ENCODE assay signal across 7 mouse cellular contexts in the genomic region with DNA sequence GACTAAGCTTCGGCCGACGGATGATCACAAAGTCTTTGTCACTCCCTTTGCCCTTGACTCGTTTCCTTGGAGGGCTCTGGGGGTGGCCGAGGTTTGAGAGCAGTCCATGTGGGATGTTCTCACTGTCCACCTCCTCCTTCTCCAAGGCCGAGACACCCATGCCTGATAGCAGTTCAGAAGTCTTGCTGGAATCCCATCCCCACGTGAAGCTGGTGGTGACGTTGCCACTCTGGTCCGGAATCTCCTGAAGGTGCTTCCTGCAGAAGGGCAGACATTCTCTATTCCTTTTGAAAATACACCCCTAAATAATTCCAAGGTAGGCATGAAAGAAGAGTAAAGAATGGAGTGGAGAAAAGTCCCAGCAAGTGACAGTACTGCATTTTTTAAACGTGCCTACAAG. TPM values are rescaled to one million over a fixed set of nuclear protein-coding genes. Genes with fewer than 3 reads are reported as not detected.
DNase-seq lines count a peak whose midpoint lies in the region; ATAC-seq lines count a peak whose summit lies in the region.

No protein-coding gene starts in this region.

- peaks cover 50% of the 10 kb centered on the region for H3K4me1 ChIP-seq in megakaryocyte, embryonic 14.5 days
- peaks cover 14% of the 10 kb centered on the region for H3K4me1 ChIP-seq in forebrain, embryonic 16.5 days (replicated peaks; ENCODE audit: control insufficient read depth, insufficient read depth, low read length)
- peaks cover 42% of the 10 kb centered on the region for H3K4me1 ChIP-seq in liver, embryonic 15.5 days (replicated peaks)

- H3K9me3 ChIP-seq in megakaryocyte, embryonic 14.5 days, result no peaks in the 10 kb centered on the region
- no peaks in the 10 kb centered on the region for H3K9me3 ChIP-seq in forebrain, embryonic 16.5 days (ENCODE audit: control insufficient read depth, low read length)
- H3K9me3 ChIP-seq in liver, embryonic 15.5 days (replicated peaks), result no peaks in the 10 kb centered on the region

- H3K36me3 ChIP-seq in megakaryocyte, embryonic 14.5 days (replicated peaks; ENCODE audit: low read length), result peaks cover 38% of the 10 kb centered on the region
- peaks cover 4% of the 10 kb centered on the region; the same call in 1 of the 2 replicates for H3K36me3 ChIP-seq in forebrain, embryonic 16.5 days (ENCODE audit: control insufficient read depth, insufficient read depth)
- H3K36me3 ChIP-seq in liver, embryonic 15.5 days (replicated peaks), result peaks cover 41% of the 10 kb centered on the region

- WGBS in forebrain, embryonic 16.5 days, result 21% methylated on average over 10 of the region's 10 CpGs
- 23% methylated on average over 10 of the region's 10 CpGs for whole genome bisulfite sequencing in liver, embryonic 15.5 days (ENCODE audit: insufficient replicate concordance)

- DNase-seq in cerebellum, adult 8-10 months, result peak; percentile 25
- DNase-seq in left cerebral cortex, adult 11 months (ENCODE audit: low spot score), result no peak

- H3K27ac ChIP-seq in forebrain, embryonic 16.5 days (ENCODE audit: low read length), result no peak overlapping the region
- peak overlapping the region; percentile 56; the same call in 1 of the 2 replicates for H3K27ac ChIP-seq in liver, embryonic 15.5 days (replicated peaks)

- ATAC-seq in megakaryocyte, adult 5-6 weeks (ENCODE audit: poor library complexity, severe bottlenecking), result no peak
- ATAC-seq in forebrain, embryonic 16.5 days, result no peak
- ATAC-seq in liver, embryonic 15.5 days (ENCODE audit: insufficient read depth), result no peak
- no peak for ATAC-seq in activated CD4-positive, CD25-positive, alpha-beta regulatory T cell, adult 4 months

- no peaks in the 10 kb centered on the region for H3K27me3 ChIP-seq in megakaryocyte, embryonic 14.5 days (replicated peaks)
- H3K27me3 ChIP-seq in forebrain, embryonic 16.5 days (replicated peaks; ENCODE audit: control insufficient read depth, insufficient read depth, low read length), result no peaks in the 10 kb centered on the region
- no peaks in the 10 kb centered on the region for H3K27me3 ChIP-seq in liver, embryonic 15.5 days

- H3K4me3 ChIP-seq in megakaryocyte, embryonic 14.5 days (replicated peaks), result peak overlapping the region; percentile 98
- peak overlapping the region; percentile 98 for H3K4me3 ChIP-seq in forebrain, embryonic 16.5 days (replicated peaks; ENCODE audit: low read length)
- peak overlapping the region; percentile 96 for H3K4me3 ChIP-seq in liver, embryonic 15.5 days (replicated peaks)

- peak overlapping the region; percentile 60 for H3K4me2 ChIP-seq in forebrain, embryonic 16.5 days (ENCODE audit: low read length)
- peak overlapping the region; percentile 71 for H3K4me2 ChIP-seq in liver, embryonic 15.5 days

- H3K9ac ChIP-seq in forebrain, embryonic 16.5 days (replicated peaks; ENCODE audit: low read depth, low read length), result peak overlapping the region; percentile 67
- peak overlapping the region; percentile 54 for H3K9ac ChIP-seq in liver, embryonic 15.5 days

RNA-seq across cellular contexts. Expression of a gene that starts 0.9 kb away (rescaled TPM):
- polyA plus RNA-seq in megakaryocyte, embryonic 14.5 days (2012; ENCODE audit: insufficient read depth, low replicate concordance), result 0.44 TPM in 1 of 2 replicates, not detected in the other
- 12.9 and 17.3 TPM in 2 replicates for total RNA-seq in megakaryocyte, adult 5-6 weeks (2015)
- total RNA-seq in megakaryocyte, adult 5-6 weeks (2017), result 10.0 and 11.2 TPM in 2 replicates
- 4.2 and 4.5 TPM in 2 replicates for polyA plus RNA-seq in forebrain, embryonic 16.5 days (2015; fragmentation: Nextera tagmentation; extraction: Ambion mirVana)
- polyA plus RNA-seq in liver, embryonic 15.5 days (2015; fragmentation: Nextera tagmentation; extraction: Ambion mirVana), result 1.4 and 1.8 TPM in 2 replicates
- 1 to 10 TPM; 3.0 to 3.6 TPM for polyA plus RNA-seq in activated CD4-positive, CD25-positive, alpha-beta regulatory T cell, adult 4 months (2017; shearing (Covaris generic))

RNA-seq across cellular contexts. Expression of a gene that starts 15.8 kb away (rescaled TPM):
- 1.2 TPM in 1 of 2 replicates, not detected in the other for polyA plus RNA-seq in megakaryocyte, embryonic 14.5 days (2012; ENCODE audit: insufficient read depth, low replicate concordance)
- total RNA-seq in megakaryocyte, adult 5-6 weeks (2015), result 17.1 and 17.5 TPM in 2 replicates
- total RNA-seq in megakaryocyte, adult 5-6 weeks (2017), result 16.4 and 17.7 TPM in 2 replicates
- polyA plus RNA-seq in forebrain, embryonic 16.5 days (2015; fragmentation: Nextera tagmentation; extraction: Ambion mirVana), result 35.0 and 41.2 TPM in 2 replicates
- 19.5 and 20.6 TPM in 2 replicates for polyA plus RNA-seq in liver, embryonic 15.5 days (2015; fragmentation: Nextera tagmentation; extraction: Ambion mirVana)
- polyA plus RNA-seq in activated CD4-positive, CD25-positive, alpha-beta regulatory T cell, adult 4 months (2017; shearing (Covaris generic)), result 1 to 10 TPM; 5.9 to 6.0 TPM
